Mouse (Mus musculus): Measurements from ENCODE around the gene Prrg2. TPM values are rescaled to one million over a fixed set of nuclear protein-coding genes. Genes with fewer than 3 reads are reported as not detected.
A peak's percentile ranks its signal among the peaks of the same experiment; 100 is the strongest.

Gene Prrg2
- polyA plus RNA-seq, 1 experiment from 2014 or later, result 24.6 TPM

- 95% methylated on average over 22 of the region's 22 CpGs for WGBS
- no peaks in the 10 kb centered on the region for H3K9me3 ChIP-seq (ENCODE audit: control insufficient read depth, low read length)
- H3K27me3 ChIP-seq (ENCODE audit: control insufficient read depth, insufficient read depth, low read length), result no peaks in the 10 kb centered on the region
- peaks cover 73% of the 10 kb centered on the region for H3K36me3 ChIP-seq (ENCODE audit: control insufficient read depth, insufficient read depth, low read length)
- peaks cover 2% of the 10 kb centered on the region; the same call in 1 of the 2 replicates for H3K4me1 ChIP-seq (ENCODE audit: control insufficient read depth, insufficient read depth, low read length)
- no peak overlapping the region for H3K4me3 ChIP-seq (ENCODE audit: low read depth, low read length)
- no peak overlapping the region for H3K9ac ChIP-seq (ENCODE audit: low read length)
- DNase-seq (ENCODE audit: low spot score) (no peak), ATAC-seq (ENCODE audit: insufficient number of reproducible peaks, low FRiP score, low TSS enrichment, low read depth) (no peak)
- H3K4me2 ChIP-seq (ENCODE audit: low read depth, severe bottlenecking), result no peak overlapping the region
- H3K27ac ChIP-seq (replicated peaks; ENCODE audit: low read depth, low read length), result no peak overlapping the region
Measured at GRCm38 (mm10) chr7:45045741-45046140, 16.7 kb downstream of the Prrg2 start.

- 92% methylated on average over 14 of the region's 14 CpGs for WGBS
- no peak overlapping the region for H3K4me3 ChIP-seq (ENCODE audit: low read depth, low read length)
- no peaks in the 10 kb centered on the region for H3K9me3 ChIP-seq (ENCODE audit: control insufficient read depth, low read length)
- H3K36me3 ChIP-seq (ENCODE audit: control insufficient read depth, insufficient read depth, low read length), result peaks cover 72% of the 10 kb centered on the region
- ATAC-seq (ENCODE audit: insufficient number of reproducible peaks, low FRiP score, low TSS enrichment, low read depth), result no peak
- no peak for DNase-seq (ENCODE audit: low spot score)
- H3K4me2 ChIP-seq (ENCODE audit: low read depth, severe bottlenecking), result no peak overlapping the region
- H3K4me1 ChIP-seq (ENCODE audit: control insufficient read depth, insufficient read depth, low read length), result 0 out of 2 replicates have a peak, but pooled peaks cover 2% of the 10 kb centered on the region
- H3K9ac ChIP-seq (ENCODE audit: low read length), result no peak overlapping the region
- no peaks in the 10 kb centered on the region for H3K27me3 ChIP-seq (ENCODE audit: control insufficient read depth, insufficient read depth, low read length)
- H3K27ac ChIP-seq (replicated peaks; ENCODE audit: low read depth, low read length), result no peak overlapping the region
Measured at GRCm38 (mm10) chr7:45043307-45043706, 19.2 kb downstream of the Prrg2 start.

- no peak overlapping the region for H3K4me3 ChIP-seq (ENCODE audit: low read depth, low read length)
- H3K4me2 ChIP-seq (ENCODE audit: low read depth, severe bottlenecking), result no peak overlapping the region
- ATAC-seq (ENCODE audit: insufficient number of reproducible peaks, low FRiP score, low TSS enrichment, low read depth) (no peak), DNase-seq (ENCODE audit: low spot score) (no peak)
- no peak overlapping the region for H3K9ac ChIP-seq (ENCODE audit: low read length)
- H3K36me3 ChIP-seq (ENCODE audit: control insufficient read depth, insufficient read depth, low read length), result peaks cover 61% of the 10 kb centered on the region
- H3K27ac ChIP-seq (replicated peaks; ENCODE audit: low read depth, low read length), result no peak overlapping the region
- no peaks in the 10 kb centered on the region for H3K27me3 ChIP-seq (ENCODE audit: control insufficient read depth, insufficient read depth, low read length)
- whole genome bisulfite sequencing, result 93% methylated on average over 9 of the region's 9 CpGs
- no peaks in the 10 kb centered on the region for H3K4me1 ChIP-seq (ENCODE audit: control insufficient read depth, insufficient read depth, low read length)
- H3K9me3 ChIP-seq (ENCODE audit: control insufficient read depth, low read length), result no peaks in the 10 kb centered on the region
Measured at GRCm38 (mm10) chr7:45040851-45041250, 21.6 kb downstream of the Prrg2 start.

GRCm38 (mm10) chr7:45038411-45038810, 24.1 kb downstream of the Prrg2 start:
- Histone ChIP-seq H3K4me2 (ENCODE audit: low read depth, severe bottlenecking) (no peak overlapping the region), H3K36me3 (ENCODE audit: control insufficient read depth, insufficient read depth, low read length) (peaks cover 69% of the 10 kb centered on the region), H3K9me3 (ENCODE audit: control insufficient read depth, low read length) (no peaks in the 10 kb centered on the region), H3K9ac (ENCODE audit: low read length) (no peak overlapping the region), H3K27ac (replicated peaks; ENCODE audit: low read depth, low read length) (no peak overlapping the region), H3K4me3 (ENCODE audit: low read depth, low read length) (no peak overlapping the region), H3K4me1 (ENCODE audit: control insufficient read depth, insufficient read depth, low read length) (no peaks in the 10 kb centered on the region), H3K27me3 (ENCODE audit: control insufficient read depth, insufficient read depth, low read length) (no peaks in the 10 kb centered on the region)
- WGBS, result 95% methylated on average over 9 of the region's 9 CpGs
- no peak for DNase-seq (ENCODE audit: low spot score)
- no peak for ATAC-seq (ENCODE audit: insufficient number of reproducible peaks, low FRiP score, low TSS enrichment, low read depth)

- no peak overlapping the region for H3K4me3 ChIP-seq (ENCODE audit: low read depth, low read length)
- no peak for ATAC-seq (ENCODE audit: insufficient number of reproducible peaks, low FRiP score, low TSS enrichment, low read depth)
Measured at GRCm38 (mm10) chr7:45037720-45038361, 24.6 kb downstream of the Prrg2 start.

GRCm38 (mm10) chr7:45036702-45037101, 25.8 kb downstream of the Prrg2 start:
- ATAC-seq (ENCODE audit: insufficient number of reproducible peaks, low FRiP score, low TSS enrichment, low read depth), result no peak
- no peaks in the 10 kb centered on the region for H3K27me3 ChIP-seq (ENCODE audit: control insufficient read depth, insufficient read depth, low read length)
- no peak overlapping the region for H3K4me3 ChIP-seq (ENCODE audit: low read depth, low read length)
- H3K36me3 ChIP-seq (ENCODE audit: control insufficient read depth, insufficient read depth, low read length), result peaks cover 67% of the 10 kb centered on the region
- H3K27ac ChIP-seq (replicated peaks; ENCODE audit: low read depth, low read length), result no peak overlapping the region
- no peaks in the 10 kb centered on the region for H3K4me1 ChIP-seq (ENCODE audit: control insufficient read depth, insufficient read depth, low read length)
- WGBS, result 92% methylated on average over 11 of the region's 11 CpGs
- no peak overlapping the region for H3K4me2 ChIP-seq (ENCODE audit: low read depth, severe bottlenecking)
- no peaks in the 10 kb centered on the region for H3K9me3 ChIP-seq (ENCODE audit: control insufficient read depth, low read length)
- DNase-seq (ENCODE audit: low spot score), result no peak
- no peak overlapping the region for H3K9ac ChIP-seq (ENCODE audit: low read length)

More at GRCm38 (mm10) chr7:45037720-45038361, 24.6 kb downstream of the Prrg2 start:
- Histone ChIP-seq H3K9me3 (ENCODE audit: control insufficient read depth, low read length) (no peaks in the 10 kb centered on the region), H3K4me1 (ENCODE audit: control insufficient read depth, insufficient read depth, low read length) (no peaks in the 10 kb centered on the region), H3K9ac (ENCODE audit: low read length) (no peak overlapping the region), H3K27ac (replicated peaks; ENCODE audit: low read depth, low read length) (no peak overlapping the region), H3K27me3 (ENCODE audit: control insufficient read depth, insufficient read depth, low read length) (no peaks in the 10 kb centered on the region), H3K4me2 (ENCODE audit: low read depth, severe bottlenecking) (no peak overlapping the region), H3K36me3 (ENCODE audit: control insufficient read depth, insufficient read depth, low read length) (peaks cover 67% of the 10 kb centered on the region)
- DNase-seq (ENCODE audit: low spot score), result peak; percentile 67
- WGBS, result 75% methylated on average over 7 of the region's 7 CpGs

- 91% methylated on average over 3 of the region's 3 CpGs for WGBS
- Histone ChIP-seq H3K4me2 (ENCODE audit: low read depth, severe bottlenecking) (no peak overlapping the region), H3K36me3 (ENCODE audit: control insufficient read depth, insufficient read depth, low read length) (peaks cover 66% of the 10 kb centered on the region), H3K9me3 (ENCODE audit: control insufficient read depth, low read length) (no peaks in the 10 kb centered on the region), H3K27ac (replicated peaks; ENCODE audit: low read depth, low read length) (no peak overlapping the region), H3K9ac (ENCODE audit: low read length) (no peak overlapping the region), H3K27me3 (ENCODE audit: control insufficient read depth, insufficient read depth, low read length) (no peaks in the 10 kb centered on the region), H3K4me1 (ENCODE audit: control insufficient read depth, insufficient read depth, low read length) (no peaks in the 10 kb centered on the region), H3K4me3 (ENCODE audit: low read depth, low read length) (no peak overlapping the region)
- ATAC-seq (ENCODE audit: insufficient number of reproducible peaks, low FRiP score, low TSS enrichment, low read depth) (no peak), DNase-seq (ENCODE audit: low spot score) (no peak)
Measured at GRCm38 (mm10) chr7:45035631-45036030, 26.8 kb downstream of the Prrg2 start.

- Histone ChIP-seq H3K27me3 (ENCODE audit: control insufficient read depth, insufficient read depth, low read length) (no peaks in the 10 kb centered on the region), H3K4me1 (ENCODE audit: control insufficient read depth, insufficient read depth, low read length) (no peaks in the 10 kb centered on the region), H3K4me2 (ENCODE audit: low read depth, severe bottlenecking) (no peak overlapping the region), H3K27ac (replicated peaks; ENCODE audit: low read depth, low read length) (no peak overlapping the region), H3K4me3 (ENCODE audit: low read depth, low read length) (no peak overlapping the region), H3K9me3 (ENCODE audit: control insufficient read depth, low read length) (no peaks in the 10 kb centered on the region), H3K9ac (ENCODE audit: low read length) (no peak overlapping the region), H3K36me3 (ENCODE audit: control insufficient read depth, insufficient read depth, low read length) (peaks cover 63% of the 10 kb centered on the region)
- ATAC-seq (ENCODE audit: insufficient number of reproducible peaks, low FRiP score, low TSS enrichment, low read depth) (no peak), DNase-seq (ENCODE audit: low spot score) (no peak)
- 93% methylated on average over 19 of the region's 19 CpGs for whole genome bisulfite sequencing
Measured at GRCm38 (mm10) chr7:45033722-45034359, 28.6 kb downstream of the Prrg2 start.
